Mouse (Mus musculus): Measurements from ENCODE around the gene Nptx1.

DNA sequence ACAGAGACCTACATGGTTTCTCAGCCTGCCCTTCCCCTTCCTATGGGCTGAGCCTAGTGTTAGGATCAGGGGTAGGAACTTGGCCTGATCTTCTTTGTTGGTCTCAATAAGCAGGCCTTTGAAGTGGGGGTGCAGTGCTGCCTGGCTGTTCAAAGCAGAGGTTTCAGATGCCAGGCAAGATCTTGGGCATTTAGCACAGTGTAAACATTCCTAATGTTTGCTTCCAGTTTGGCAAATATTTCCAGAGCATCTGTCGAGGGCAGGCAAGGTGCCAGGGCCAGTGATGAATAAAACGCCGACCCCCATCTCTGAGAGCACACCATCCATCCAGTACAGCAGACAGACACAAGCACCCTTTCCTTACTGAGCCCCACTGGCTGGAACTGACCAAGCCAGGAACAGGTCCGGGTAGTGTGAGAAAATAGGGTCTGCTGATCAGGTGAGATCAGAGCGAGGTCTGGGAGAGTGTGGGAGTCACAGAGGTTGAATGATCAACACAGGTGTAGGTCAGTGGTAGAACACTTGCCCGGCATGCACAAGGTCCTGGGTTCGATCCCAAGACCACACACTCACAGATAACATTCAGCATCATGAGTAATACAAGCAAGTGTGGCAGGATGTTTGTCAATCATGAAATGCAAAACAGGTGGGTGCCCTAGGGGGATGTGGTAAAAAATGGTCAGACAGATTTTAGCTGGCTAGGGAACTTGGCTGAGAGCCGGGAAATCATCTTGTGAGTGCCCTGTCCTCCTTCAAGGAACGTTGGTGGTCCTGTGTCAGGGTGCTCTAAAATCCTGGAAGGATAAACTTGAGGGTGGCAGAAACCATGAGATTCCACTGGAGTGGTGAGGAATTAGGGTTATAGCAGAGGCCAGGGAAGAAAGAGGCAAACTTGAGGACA lies 5.6 kb upstream of the Nptx1 start:
- TF ChIP-seq CTCF (IDR thresholded peaks at IDR 0.05; ENCODE audit: low read depth, low read length) = no peak
- TF ChIP-seq TAL1 (conservative IDR thresholded peaks at IDR 0.05; ENCODE audit: low read depth, low read length) = no peak
